Mouse (Mus musculus) forebrain, embryonic 11.5 days (tissue): ENCODE data around the gene Lgals4. TPM values are rescaled to one million over a fixed set of nuclear protein-coding genes. Genes with fewer than 3 reads are reported as not detected.

Experiments
- ATAC-seq: fragments of 200-750 bp; cut with Nextera tagmentation; replicated peaks from 2 replicates; pipeline ENCODE4 v1.8.0; 2017; ENCODE audit warnings: moderate TSS enrichment; ENCODE audit not compliant: low FRiP score
- DNase-seq: peaks from one replicate; pipeline ENCODE4 v3.0.0-alpha.2; 2017; ENCODE audit warnings: low spot score
- H3K27ac ChIP-seq: fragments of 300-500 bp; sonication (generic); 2 replicates; pipeline ENCODE4 v1.5.1; 2014; ENCODE audit warnings: low read depth, low read length
- H3K27me3 ChIP-seq: fragments of 300-500 bp; sonication (generic); 2 replicates; pipeline ENCODE4 v1.6.1; 2014; ENCODE audit warnings: mild to moderate bottlenecking, low read length, mixed read lengths; ENCODE audit not compliant: control insufficient read depth, insufficient read depth
- H3K36me3 ChIP-seq: fragments of 300-500 bp; sonication (generic); 2 replicates; pipeline ENCODE4 v1.6.1; 2014; ENCODE audit warnings: mild to moderate bottlenecking, low read length, moderate library complexity, mixed read lengths; ENCODE audit not compliant: control insufficient read depth, insufficient read depth
- H3K4me1 ChIP-seq: fragments of 300-500 bp; sonication (generic); replicated peaks from 2 replicates; pipeline ENCODE4 v1.6.1; 2014; ENCODE audit warnings: low read length, mixed read lengths; ENCODE audit not compliant: control insufficient read depth, insufficient read depth
- H3K4me2 ChIP-seq: fragments of 300-500 bp; sonication (generic); 2 replicates; pipeline ENCODE4 v1.6.1; 2014; ENCODE audit warnings: low read depth, mild to moderate bottlenecking, low read length, moderate library complexity, mixed read lengths; ENCODE audit not compliant: severe bottlenecking
- H3K4me3 ChIP-seq: fragments of 300-500 bp; sonication (generic); 2 replicates; pipeline ENCODE4 v1.5.1; 2014; ENCODE audit warnings: low read depth, low read length
- H3K9ac ChIP-seq: fragments of 300-500 bp; sonication (generic); 2 replicates; pipeline ENCODE4 v1.6.1; 2014; ENCODE audit warnings: low read length
- H3K9me3 ChIP-seq: fragments of 300-500 bp; sonication (generic); 2 replicates; pipeline ENCODE4 v1.6.1; 2016; ENCODE audit warnings: low read length, mixed read lengths; ENCODE audit not compliant: control insufficient read depth
- WGBS: fragments of 180-500 bp; shearing (Covaris S2); extraction: QIAGEN DNeasy Blood & Tissue Kit; methylation state at CpG from one replicate; pipeline ENCODE4 v1.1.7; 2014; 5-methylcytosine and 5-hydroxymethylcytosine counted together
- polyA plus RNA-seq: library from polyadenylated mRNA; unstranded; fragments of >200 nt; fragmentation: Nextera tagmentation; extraction: Ambion mirVana; gene quantifications from 2 replicates; pipeline ENCODE4 v1.2.1, GENCODE M21; 2014

Lgals4 gene
- polyA plus RNA-seq, 1 experiment from 2014 or later: 1.7 TPM

DNA sequence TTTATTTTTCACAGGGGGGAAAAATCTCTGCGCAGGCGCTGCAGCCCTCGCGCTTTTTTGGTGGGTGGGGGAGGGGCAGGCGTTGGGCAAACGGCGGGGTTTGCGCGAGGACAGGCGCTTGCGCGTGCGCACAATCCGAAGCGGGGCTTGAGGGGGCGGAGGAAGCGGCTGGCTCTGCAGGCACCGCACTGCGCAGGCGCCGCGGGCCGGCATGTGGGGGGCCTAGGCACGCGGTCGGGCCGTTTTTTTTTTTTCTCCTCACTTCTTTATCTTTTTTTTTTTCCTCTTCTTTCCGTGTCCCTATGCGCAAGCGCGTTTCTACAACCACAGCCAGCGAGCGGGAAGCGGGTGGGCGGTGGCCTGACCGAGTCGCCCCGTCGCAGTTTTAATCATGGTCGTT is 22.4 kb upstream of the Lgals4 start:
- Histone ChIP-seq H3K27me3 (no peaks in the 10 kb centered on the region), H3K4me3 (peak overlapping the region; percentile 92), H3K9ac (peak overlapping the region; percentile 97), H3K27ac (peak overlapping the region; percentile 97), H3K36me3 (peaks cover 28% of the 10 kb centered on the region), H3K4me2 (peak overlapping the region; percentile 95), H3K9me3 (no peaks in the 10 kb centered on the region), H3K4me1 (peaks cover 28% of the 10 kb centered on the region)
- under 1% methylated on average over 39 of the region's 40 CpGs for WGBS
- peak; percentile 98 for DNase-seq
- peak; percentile 17; the same call in 1 of the 2 replicates for ATAC-seq

DNA sequence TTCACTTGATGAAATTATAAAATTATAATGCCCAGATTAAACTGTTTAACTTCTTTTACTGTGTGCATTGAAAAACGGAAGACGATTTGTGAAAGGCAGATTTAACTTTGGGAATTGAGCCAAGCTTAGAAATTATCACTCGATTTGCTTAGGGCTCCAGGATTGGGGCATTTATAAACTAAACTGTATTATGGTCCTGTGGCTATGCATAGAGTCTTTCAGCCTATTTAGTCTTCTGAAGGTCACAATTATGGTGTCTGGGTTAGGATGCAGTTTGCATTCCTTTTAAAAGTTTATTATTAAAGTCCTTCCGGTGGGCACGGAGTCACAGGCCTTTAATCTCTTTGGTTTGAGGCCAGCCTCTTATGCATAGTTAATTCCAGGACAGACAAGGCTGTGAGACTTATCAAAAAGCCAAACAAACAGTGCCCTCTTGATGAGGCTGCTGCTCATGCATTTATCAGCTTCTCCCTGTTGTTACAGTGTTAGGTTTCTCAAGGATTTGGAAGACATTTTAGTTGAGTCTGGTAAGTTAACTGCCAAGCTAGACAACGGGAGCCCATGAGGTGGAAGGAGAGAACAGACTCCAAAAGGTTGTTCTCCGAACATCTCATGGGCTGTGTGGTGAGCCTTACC is 21.9 kb upstream of the Lgals4 start:
- Histone ChIP-seq H3K36me3 (peaks cover 34% of the 10 kb centered on the region), H3K27ac (no peak overlapping the region)

GRCm38 (mm10) chr7:28812436-28812835 is 21.2 kb upstream of the Lgals4 start:
- H3K4me1 ChIP-seq: peaks cover 28% of the 10 kb centered on the region
- WGBS: 80% methylated on average over 4 of the region's 4 CpGs

More for the DNA sequence above, 21.9 kb upstream of the Lgals4 start:
- Histone ChIP-seq H3K4me3 (peak overlapping the region; percentile 92), H3K9me3 (no peaks in the 10 kb centered on the region), H3K27me3 (no peaks in the 10 kb centered on the region), H3K9ac (peak overlapping the region; percentile 97), H3K4me2 (peak overlapping the region; percentile 95), H3K4me1 (peaks cover 28% of the 10 kb centered on the region)
- ATAC-seq (no peak), DNase-seq (peak; percentile 50)
- WGBS: 19% methylated on average over 7 of the region's 7 CpGs

GRCm38 (mm10) chr7:28812949-28813348 is 20.7 kb upstream of the Lgals4 start:
- H3K27me3 ChIP-seq: no peaks in the 10 kb centered on the region
- H3K36me3 ChIP-seq: peaks cover 41% of the 10 kb centered on the region
- no peaks in the 10 kb centered on the region for H3K9me3 ChIP-seq
- H3K4me1 ChIP-seq: peaks cover 24% of the 10 kb centered on the region
- DNase-seq (peak; percentile 51), ATAC-seq (no peak)
- peak overlapping the region; percentile 97; the same call in 1 of the 2 replicates for H3K9ac ChIP-seq
- H3K4me2 ChIP-seq: peak overlapping the region; percentile 95; the same call in 1 of the 2 replicates
- 83% methylated on average over 5 of the region's 5 CpGs for WGBS
- no peak overlapping the region for H3K27ac ChIP-seq
- H3K4me3 ChIP-seq: peak overlapping the region; percentile 92; the same call in 1 of the 2 replicates

More at GRCm38 (mm10) chr7:28812436-28812835, 21.2 kb upstream of the Lgals4 start:
- no peak overlapping the region for H3K27ac ChIP-seq
- no peaks in the 10 kb centered on the region for H3K9me3 ChIP-seq
- peak overlapping the region; percentile 92 for H3K4me3 ChIP-seq
- H3K36me3 ChIP-seq: peaks cover 39% of the 10 kb centered on the region
- peak overlapping the region; percentile 97; the same call in 1 of the 2 replicates for H3K9ac ChIP-seq
- peak overlapping the region; percentile 95 for H3K4me2 ChIP-seq
- ATAC-seq: no peak
- DNase-seq: peak; percentile 48
- no peaks in the 10 kb centered on the region for H3K27me3 ChIP-seq

DNA sequence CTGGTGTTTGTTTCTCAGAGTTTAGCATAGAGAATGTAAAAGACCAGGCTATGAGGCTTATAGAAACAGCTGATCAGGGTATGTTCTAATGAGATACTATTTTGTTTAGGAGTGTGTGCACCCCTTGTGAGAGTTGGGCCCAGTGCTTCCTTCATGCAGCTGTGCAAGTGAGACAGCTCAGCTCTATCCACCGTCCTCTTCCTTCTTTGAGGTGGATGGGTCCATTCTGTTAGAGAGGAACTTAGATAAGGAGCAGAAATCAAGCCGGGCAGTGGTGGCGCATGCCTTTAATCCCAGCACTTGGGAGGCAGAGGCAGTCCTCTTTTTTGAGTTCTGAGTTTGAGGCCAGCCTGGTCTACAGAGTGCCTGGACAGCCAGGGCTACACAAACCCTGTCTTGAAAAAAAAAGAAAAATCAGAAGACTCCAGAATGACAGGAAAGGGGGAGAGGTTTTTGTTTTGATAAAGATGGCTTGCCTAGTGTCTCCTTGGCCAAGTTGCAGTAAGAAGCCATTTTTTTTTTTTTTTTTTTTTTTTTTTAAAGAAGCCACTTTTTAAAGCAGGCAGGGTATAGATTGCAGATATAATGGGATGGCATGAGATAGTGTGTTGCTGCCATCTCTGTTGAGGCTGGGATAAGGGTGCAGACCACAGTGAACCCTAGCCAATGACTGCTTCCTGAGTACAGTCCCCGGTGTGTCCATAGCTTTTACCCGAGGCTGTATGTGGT is 19.2 kb upstream of the Lgals4 start:
- 89% methylated on average over 5 of the region's 5 CpGs for WGBS
- H3K27ac ChIP-seq: no peak overlapping the region
- H3K4me3 ChIP-seq: no peak overlapping the region
- peaks cover 26% of the 10 kb centered on the region for H3K4me1 ChIP-seq
- H3K27me3 ChIP-seq: no peaks in the 10 kb centered on the region
- peaks cover 52% of the 10 kb centered on the region for H3K36me3 ChIP-seq
- ATAC-seq (no peak), DNase-seq (no peak)
- no peaks in the 10 kb centered on the region for H3K9me3 ChIP-seq
- H3K4me2 ChIP-seq: no peak overlapping the region
- no peak overlapping the region for H3K9ac ChIP-seq

DNA sequence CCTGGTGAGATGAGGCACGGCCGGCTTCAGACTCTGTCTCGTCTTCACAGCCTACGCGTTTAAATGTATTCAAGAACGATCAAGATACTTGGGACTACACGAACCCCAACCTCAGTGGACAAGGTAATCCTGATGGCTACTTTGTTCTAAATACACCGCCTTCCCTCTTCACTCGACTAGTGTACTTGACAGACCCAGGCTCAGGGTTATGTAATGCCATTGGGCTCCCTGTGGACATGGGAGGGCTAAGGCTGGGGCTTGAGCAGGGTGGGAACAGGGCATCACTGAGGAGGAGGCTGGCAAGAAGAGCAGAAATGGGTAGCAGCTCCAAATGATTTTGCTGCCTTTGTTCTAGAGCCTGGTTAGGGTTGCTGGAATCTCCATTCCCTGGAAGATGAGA is 18.4 kb upstream of the Lgals4 start:
- Histone ChIP-seq H3K9ac (no peak overlapping the region), H3K4me3 (no peak overlapping the region), H3K9me3 (no peaks in the 10 kb centered on the region), H3K27ac (no peak overlapping the region), H3K27me3 (no peaks in the 10 kb centered on the region), H3K36me3 (peaks cover 56% of the 10 kb centered on the region), H3K4me2 (no peak overlapping the region), H3K4me1 (peaks cover 30% of the 10 kb centered on the region)
- WGBS: 93% methylated on average over 9 of the region's 9 CpGs
- DNase-seq (no peak), ATAC-seq (no peak)

GRCm38 (mm10) chr7:28816201-28816600 is 17.5 kb upstream of the Lgals4 start:
- H3K9me3 ChIP-seq: no peaks in the 10 kb centered on the region
- DNase-seq (no peak), ATAC-seq (no peak)
- H3K4me3 ChIP-seq: no peak overlapping the region
- no peaks in the 10 kb centered on the region for H3K27me3 ChIP-seq
- no peak overlapping the region for H3K4me2 ChIP-seq
- H3K9ac ChIP-seq: no peak overlapping the region
- peaks cover 66% of the 10 kb centered on the region for H3K36me3 ChIP-seq
- H3K4me1 ChIP-seq: peaks cover 32% of the 10 kb centered on the region
- WGBS: 87% methylated on average over 9 of the region's 9 CpGs
- no peak overlapping the region for H3K27ac ChIP-seq

GRCm38 (mm10) chr7:28816920-28817319 is 16.7 kb upstream of the Lgals4 start:
- Histone ChIP-seq H3K4me2 (no peak overlapping the region), H3K4me3 (no peak overlapping the region), H3K4me1 (peaks cover 31% of the 10 kb centered on the region), H3K27me3 (no peaks in the 10 kb centered on the region), H3K27ac (no peak overlapping the region), H3K36me3 (peaks cover 72% of the 10 kb centered on the region), H3K9me3 (no peaks in the 10 kb centered on the region), H3K9ac (no peak overlapping the region)
- ATAC-seq: no peak
- 94% methylated on average over 10 of the region's 10 CpGs for WGBS
- no peak for DNase-seq
